Mouse (Mus musculus) thymus, adult 2 months (tissue): ENCODE measurements at regions not wholly inside any gene's neighbourhood (a gene's known extent, or its start where the extent isn't known, plus 50 kb on each side); places are given as distances from the start of the nearest gene placed in this dataset.
A peak's percentile ranks its signal among the peaks of the same experiment; 100 is the strongest.

Experiments
- DNase-seq: peaks from one replicate; pipeline ENCODE4 v3.0.0; 2021
- H3K27ac ChIP-seq: fragments of 200-500 bp; 2 replicates; pipeline ENCODE4 v1.5.1; 2012; ENCODE audit warnings: low read length, control low read depth; ENCODE audit not compliant: control insufficient read depth, insufficient read depth
- H3K27me3 ChIP-seq: fragments of 200-500 bp; 2 replicates; pipeline ENCODE4 v1.6.1; 2012; ENCODE audit warnings: mild to moderate bottlenecking, low read length, moderate library complexity, mixed read lengths; ENCODE audit not compliant: control insufficient read depth, insufficient read depth
- H3K36me3 ChIP-seq: fragments of 200-500 bp; 2 replicates; pipeline ENCODE4 v1.6.1; 2012; ENCODE audit warnings: mild to moderate bottlenecking, low read length, moderate library complexity; ENCODE audit not compliant: control insufficient read depth, insufficient read depth
- H3K4me1 ChIP-seq: fragments of 200-500 bp; replicated peaks from 2 replicates; pipeline ENCODE4 v1.6.1; 2012; ENCODE audit warnings: low read length; ENCODE audit not compliant: control insufficient read depth, insufficient read depth
- H3K4me3 ChIP-seq: fragments of 200-500 bp; 2 replicates; pipeline ENCODE4 v1.5.1; 2012; ENCODE audit warnings: mild to moderate bottlenecking, low read length, control low read depth, moderate library complexity; ENCODE audit not compliant: control insufficient read depth, insufficient read depth
- CTCF ChIP-seq: fragments of 200-500 bp; IDR thresholded peaks from 2 replicates; pipeline ENCODE4 v1.5.1; 2012; ENCODE audit warnings: mild to moderate bottlenecking, control low read depth, low read length, moderate library complexity, borderline replicate concordance; ENCODE audit not compliant: control insufficient read depth, poor library complexity, insufficient read depth; ENCODE audit errors: extremely low read depth
- POLR2A ChIP-seq: fragments of 200-500 bp; IDR thresholded peaks from 2 replicates; pipeline ENCODE4 v1.6.1; 2012; ENCODE audit warnings: mild to moderate bottlenecking, low read length, control low read depth, moderate library complexity; ENCODE audit not compliant: control insufficient read depth, poor library complexity, insufficient read depth; ENCODE audit errors: extremely low read depth
- WGBS: fragments of 180-500 bp; shearing (Covaris S2); methylation state at CpG from one replicate; pipeline ENCODE4 v1.1.7; 2018; 5-methylcytosine and 5-hydroxymethylcytosine counted together

DNA sequence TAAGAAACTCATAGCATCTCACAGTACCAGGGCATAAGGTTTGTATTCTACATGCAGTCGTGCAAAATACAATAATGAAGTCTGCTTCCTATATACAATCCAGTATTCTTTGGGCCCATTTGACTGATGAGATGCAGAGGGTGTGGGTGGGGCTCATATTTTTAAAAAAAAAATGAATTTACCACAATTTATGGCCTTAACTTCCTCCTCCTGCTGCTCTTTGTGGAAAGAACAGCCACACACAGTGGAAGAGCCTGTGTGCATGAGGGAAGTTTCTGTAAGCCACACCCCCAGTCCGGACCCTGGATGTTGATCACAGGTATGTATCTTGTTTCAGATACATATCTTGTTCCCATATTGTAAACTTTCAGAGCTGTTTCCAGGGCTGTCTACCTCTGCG lies 143.5 kb upstream of the Mpp6 start:
- no peaks in the 10 kb centered on the region for H3K4me1 ChIP-seq
- H3K27me3 ChIP-seq = no peaks in the 10 kb centered on the region
- no peak for DNase-seq
- H3K27ac ChIP-seq = no peak overlapping the region
- TF ChIP-seq CTCF (no peak), POLR2A (no peak)
- H3K4me3 ChIP-seq = no peak overlapping the region
- no peaks in the 10 kb centered on the region for H3K36me3 ChIP-seq
- whole genome bisulfite sequencing = 67% methylated on average over 3 of the region's 3 CpGs

DNA sequence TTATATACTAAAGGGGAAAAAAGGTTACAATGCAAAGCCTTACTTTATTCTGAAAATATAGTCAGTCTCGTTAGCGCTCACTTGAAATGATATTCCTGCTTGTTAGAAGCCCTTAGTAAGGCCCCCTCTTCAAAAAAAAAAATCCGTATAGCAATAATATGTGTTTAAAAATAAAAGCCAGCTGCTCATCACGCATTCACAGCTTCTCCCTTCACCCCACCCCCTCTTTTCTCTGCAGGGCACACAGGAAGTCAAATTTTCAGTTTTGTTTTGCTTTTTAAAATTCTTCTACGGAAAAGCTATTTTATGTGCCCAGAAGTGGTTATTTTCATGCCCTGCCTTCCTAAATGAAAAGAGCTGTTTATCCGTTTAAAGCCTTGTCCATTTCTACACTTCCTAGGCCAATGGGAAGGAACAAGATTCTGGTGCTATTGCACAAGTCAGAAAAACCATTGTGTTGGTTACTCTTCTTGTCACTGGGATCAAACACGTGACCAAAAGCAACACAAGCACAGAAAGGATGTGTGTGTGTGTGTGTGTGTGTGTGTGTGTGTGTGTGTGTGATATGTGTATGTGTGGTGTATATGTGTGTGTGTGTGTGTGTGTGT lies 136.7 kb upstream of the Mpp6 start:
- H3K4me3 ChIP-seq = no peak overlapping the region
- WGBS = 12% methylated on average over 7 of the region's 7 CpGs

DNA sequence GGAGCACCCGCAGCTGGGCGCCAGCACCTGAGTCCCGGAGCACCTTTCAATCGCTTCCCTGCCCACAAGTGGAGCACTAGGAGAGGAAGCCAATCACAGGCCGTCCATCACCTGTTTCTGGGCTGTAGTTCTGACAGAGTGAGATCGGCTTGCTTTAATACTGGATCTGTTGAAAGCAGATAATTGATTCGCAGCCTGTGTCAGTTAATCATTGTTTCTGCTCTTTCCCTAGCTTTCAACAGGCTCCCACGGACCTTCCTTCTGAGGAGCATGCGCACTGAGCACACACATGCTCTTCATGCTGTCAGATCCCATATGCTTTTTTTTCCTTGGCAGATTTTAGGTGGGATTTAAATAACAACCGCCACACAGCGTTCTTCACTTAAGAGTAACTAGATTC lies 132.3 kb upstream of the Mpp6 start:
- DNase-seq = no peak
- Histone ChIP-seq H3K4me1 (peaks cover 13% of the 10 kb centered on the region), H3K27ac (no peak overlapping the region), H3K36me3 (no peaks in the 10 kb centered on the region), H3K27me3 (no peaks in the 10 kb centered on the region), H3K4me3 (no peak overlapping the region)
- TF ChIP-seq POLR2A = no peak
- no peak for TF ChIP-seq CTCF
- 92% methylated on average over 11 of the region's 11 CpGs for WGBS

More for the DNA sequence above, 136.7 kb upstream of the Mpp6 start:
- Histone ChIP-seq H3K36me3 (no peaks in the 10 kb centered on the region), H3K27ac (peak overlapping the region; percentile 44; the same call in 1 of the 2 replicates), H3K4me1 (peaks cover 13% of the 10 kb centered on the region), H3K27me3 (no peaks in the 10 kb centered on the region)
- no peak for TF ChIP-seq POLR2A
- no peak for TF ChIP-seq CTCF
- DNase-seq = peak; percentile 32

DNA sequence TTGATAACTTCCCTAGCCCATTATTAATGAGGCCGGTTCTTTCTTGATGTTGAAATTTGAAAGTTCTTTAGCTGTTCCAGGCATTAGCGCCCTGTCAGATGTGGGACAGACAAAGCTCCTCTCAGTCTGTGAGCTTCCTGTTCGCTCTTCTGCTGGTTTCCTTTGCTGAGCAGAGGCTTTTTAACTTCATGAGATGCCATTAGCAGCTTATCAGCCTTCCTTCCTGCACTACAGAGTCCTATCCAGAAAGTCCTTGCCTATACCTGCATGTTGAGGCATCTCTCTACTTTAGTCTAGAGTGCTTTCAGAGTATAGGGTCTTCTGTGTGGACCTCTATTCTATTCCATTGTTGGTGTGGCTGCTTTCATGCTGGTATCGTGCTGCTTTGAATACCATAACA lies 126.3 kb upstream of the Mpp6 start:
- no peaks in the 10 kb centered on the region for H3K4me1 ChIP-seq
- no peaks in the 10 kb centered on the region for H3K27me3 ChIP-seq
- no peak overlapping the region for H3K4me3 ChIP-seq
- DNase-seq = no peak
- H3K27ac ChIP-seq = no peak overlapping the region
- WGBS = 29% methylated on average over 4 of the region's 4 CpGs
- TF ChIP-seq POLR2A (no peak), CTCF (no peak)
- no peaks in the 10 kb centered on the region for H3K36me3 ChIP-seq

DNA sequence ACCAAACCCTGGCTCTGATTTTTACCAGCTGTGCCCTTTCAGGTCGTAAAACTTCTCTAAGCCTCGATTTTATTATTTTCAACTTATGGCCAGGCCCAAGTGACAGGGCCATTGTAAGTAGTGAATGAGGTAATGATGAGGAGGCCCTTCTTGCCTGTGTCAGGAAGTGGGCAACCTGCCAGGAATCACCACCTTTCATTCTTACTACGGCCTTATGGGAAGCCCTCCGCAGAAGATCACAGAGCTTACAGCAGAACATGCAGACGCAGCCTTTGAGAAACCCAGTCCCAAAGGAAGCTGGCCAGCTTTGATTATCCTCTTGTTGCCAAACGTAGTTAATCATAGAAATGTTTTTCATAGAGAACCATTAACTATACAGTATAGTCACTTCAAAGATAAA lies 124.9 kb upstream of the Mpp6 start:
- Histone ChIP-seq H3K27me3 (no peaks in the 10 kb centered on the region), H3K4me1 (no peaks in the 10 kb centered on the region), H3K4me3 (no peak overlapping the region), H3K36me3 (no peaks in the 10 kb centered on the region), H3K27ac (no peak overlapping the region)
- TF ChIP-seq POLR2A (no peak), CTCF (no peak)
- DNase-seq = no peak
- 37% methylated on average over 6 of the region's 6 CpGs for WGBS

DNA sequence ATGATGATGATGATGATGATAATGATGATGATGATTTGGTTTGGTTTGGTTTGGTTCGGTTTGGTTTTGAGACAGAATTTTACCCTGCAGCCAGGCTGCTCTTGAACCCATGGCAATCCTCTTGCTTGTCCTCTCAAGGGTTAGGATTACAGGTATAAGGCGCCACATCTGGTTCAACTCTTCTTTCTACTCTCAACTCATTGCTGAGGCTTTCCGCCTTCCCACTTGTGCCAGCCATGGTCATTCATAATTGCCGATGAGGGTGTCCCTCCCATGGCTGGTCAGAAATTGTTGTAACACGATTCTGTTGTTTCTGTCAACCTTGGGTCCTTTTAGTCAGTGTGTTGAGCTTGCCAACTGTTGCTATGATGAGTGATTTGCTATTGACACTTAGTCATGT lies 122.9 kb upstream of the Mpp6 start:
- 95% methylated on average over 5 of the region's 5 CpGs for WGBS

More for the DNA sequence above, 122.9 kb upstream of the Mpp6 start:
- Histone ChIP-seq H3K27ac (no peak overlapping the region), H3K27me3 (no peaks in the 10 kb centered on the region), H3K36me3 (no peaks in the 10 kb centered on the region), H3K4me3 (no peak overlapping the region), H3K4me1 (no peaks in the 10 kb centered on the region)
- TF ChIP-seq CTCF = no peak
- no peak for TF ChIP-seq POLR2A
- DNase-seq = no peak
